Mouse (Mus musculus) frontal cortex, postnatal 25 days (tissue): ENCODE results near the gene Gm17535.
"Not testable (repeated sequence)": the region's sequence is repeated elsewhere in the genome, so short reads cannot be mapped to it uniquely, and the experiment has no call there.

Source experiments
- DNase-seq, 2 experiments: peaks; one replicate each; pipeline ENCODE4 v3.0.0; 2022; ENCODE audit warnings: low spot score in 2 of 2

The Gm17535 gene

GRCm38 (mm10) chr9:3034299-3034698 is at the start of gene Gm17535:
TSS of gene Gm17535 (plus strand) at chr9:3034599.
- DNase-seq: not testable (repeated sequence)

GRCm38 (mm10) chr9:3000445-3000972 is 33.9 kb upstream of the Gm17535 start, which contains the start of gene Gm10722:
TSS of gene Gm10722 (plus strand) at chr9:3000922.
- peak in 1 of 2 experiments; percentile 58 for DNase-seq

- DNase-seq: peak in 1 of 2 experiments; percentile 73
Measured at GRCm38 (mm10) chr9:3001006-3001405, 33.4 kb upstream of the Gm17535 start.

GRCm38 (mm10) chr9:3001948-3002659 is 32.3 kb upstream of the Gm17535 start:
- DNase-seq: peak; percentile 99 to 100

- DNase-seq: not testable (repeated sequence)
Measured at GRCm38 (mm10) chr9:3002794-3003396, 31.5 kb upstream of the Gm17535 start, which contains the start of gene Gm11168. TSS of gene Gm11168 (plus strand) at chr9:3003346.

- not testable (repeated sequence) for DNase-seq
Measured at GRCm38 (mm10) chr9:3006179-3006578, 28.2 kb upstream of the Gm17535 start.

GRCm38 (mm10) chr9:3006636-3007035 is 27.8 kb upstream of the Gm17535 start:
- peak; percentile 100 for DNase-seq

- DNase-seq: not testable (repeated sequence)
Measured at GRCm38 (mm10) chr9:3007272-3007671, 27.1 kb upstream of the Gm17535 start.

GRCm38 (mm10) chr9:3009331-3009730 is 25.1 kb upstream of the Gm17535 start:
- not testable (repeated sequence) for DNase-seq

- not testable (repeated sequence) for DNase-seq
Measured at GRCm38 (mm10) chr9:3012054-3012621, 22.3 kb upstream of the Gm17535 start.

GRCm38 (mm10) chr9:3012733-3013279 is 21.6 kb upstream of the Gm17535 start, which contains the start of gene Gm10721:
TSS of gene Gm10721 (plus strand) at chr9:3013140.
- not testable (repeated sequence) for DNase-seq

- not testable (repeated sequence) for DNase-seq
Measured at GRCm38 (mm10) chr9:3015354-3015753, 19.0 kb upstream of the Gm17535 start, which contains the start of gene Gm10720. TSS of gene Gm10720 (plus strand) at chr9:3015654.

GRCm38 (mm10) chr9:3015896-3016295 is 18.5 kb upstream of the Gm17535 start:
- DNase-seq: peak in 1 of 2 experiments; percentile 20

- not testable (repeated sequence) for DNase-seq
Measured at GRCm38 (mm10) chr9:3017108-3017507, 17.3 kb upstream of the Gm17535 start, which contains the start of gene Gm10719. TSS of gene Gm10719 (plus strand) at chr9:3017408.

- peak; percentile 84 to 93 for DNase-seq
Measured at GRCm38 (mm10) chr9:3018944-3019343, 15.5 kb upstream of the Gm17535 start.

GRCm38 (mm10) chr9:3019835-3020727 is 14.3 kb upstream of the Gm17535 start:
- DNase-seq: peak; percentile 41 to 96

- DNase-seq: peak; percentile 34 to 99
Measured at GRCm38 (mm10) chr9:3022316-3023008, 11.9 kb upstream of the Gm17535 start.

- DNase-seq: peak; percentile 42 to 85
Measured at GRCm38 (mm10) chr9:3023312-3023984, 11.0 kb upstream of the Gm17535 start, which contains the start of gene Gm10718. TSS of gene Gm10718 (plus strand) at chr9:3023547.

GRCm38 (mm10) chr9:3023985-3024648 is 10.3 kb upstream of the Gm17535 start:
- DNase-seq: peak; percentile 100
